Mouse (Mus musculus) cerebellum, adult 9-10 months (tissue): Measurements from ENCODE around the gene Grk5.

Experiments used
- DNase-seq: peaks from one replicate; pipeline ENCODE4 v3.0.0; 2022

Grk5 gene

DNA sequence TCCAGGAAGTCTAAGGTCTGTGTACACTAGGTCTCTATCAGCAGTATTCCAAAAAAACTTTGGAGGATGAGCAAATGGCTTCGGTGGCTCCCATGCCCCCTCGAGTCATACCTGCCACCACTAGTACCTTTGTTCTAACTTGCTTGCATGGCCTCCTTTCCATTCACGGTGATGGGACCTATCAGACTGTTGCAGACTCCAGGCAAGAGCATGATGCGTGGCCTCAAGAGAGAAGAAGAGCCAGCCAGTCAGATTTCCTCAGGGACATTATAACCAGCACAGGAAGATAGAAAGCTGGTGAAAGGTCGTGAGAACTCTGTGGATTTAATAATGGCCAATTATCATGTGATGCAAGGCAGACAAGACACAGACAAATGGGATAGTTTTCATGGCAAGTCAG, 91.8 kb downstream of the Grk5 start:
- no peak for DNase-seq

- no peak for DNase-seq
Observed at GRCm38 (mm10) chr19:60981894-60982293, 92.3 kb downstream of the Grk5 start.

DNA sequence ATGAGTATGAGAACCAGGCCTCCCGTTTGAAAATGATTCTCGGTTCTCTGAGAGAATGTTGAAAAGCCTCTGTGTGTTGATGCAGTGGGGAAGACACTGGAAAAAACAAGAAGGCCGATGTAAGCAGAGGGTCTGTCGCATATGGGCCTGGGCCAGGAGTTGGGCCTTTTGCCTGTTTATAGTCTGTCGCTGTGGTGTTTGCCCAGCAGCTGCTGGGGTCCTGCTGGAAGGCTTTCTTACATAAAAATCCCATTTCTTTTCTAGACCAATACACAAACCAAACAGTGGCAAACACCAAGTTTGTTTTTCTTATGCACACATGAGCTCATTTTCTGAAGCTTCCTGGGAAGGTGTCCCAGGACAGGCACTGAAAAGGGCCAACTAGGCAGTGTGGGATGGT, 100.2 kb downstream of the Grk5 start:
- DNase-seq: no peak

- DNase-seq: no peak
Observed at GRCm38 (mm10) chr19:60994214-60994613, 104.7 kb downstream of the Grk5 start.

GRCm38 (mm10) chr19:60994845-60995244, 105.3 kb downstream of the Grk5 start:
- DNase-seq: no peak

- no peak for DNase-seq
Observed at GRCm38 (mm10) chr19:60997784-60998183, 108.2 kb downstream of the Grk5 start.

- DNase-seq: no peak
Observed at GRCm38 (mm10) chr19:60999652-61000051, 110.1 kb downstream of the Grk5 start.

GRCm38 (mm10) chr19:61000958-61001357, 111.4 kb downstream of the Grk5 start:
- peak; percentile 51 for DNase-seq

DNA sequence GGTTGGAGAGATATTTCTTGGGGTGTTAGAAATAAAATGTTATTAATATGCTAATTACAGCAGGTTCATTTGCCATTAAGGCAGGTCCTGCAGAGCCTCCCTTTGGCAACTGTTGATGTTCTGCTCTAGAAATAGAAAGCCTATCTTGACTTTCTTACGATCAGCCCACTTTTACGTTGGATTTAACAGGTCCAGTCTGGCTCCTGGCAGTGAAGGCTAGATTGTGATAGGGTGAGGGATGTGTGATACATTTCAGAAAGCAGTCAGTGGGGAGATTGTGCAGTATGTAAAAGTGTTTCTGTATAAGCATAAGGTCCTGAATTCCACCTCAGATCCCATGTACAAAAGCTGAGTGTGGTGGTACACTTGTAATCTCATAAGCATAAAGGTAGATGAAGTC, 119.7 kb downstream of the Grk5 start:
- DNase-seq: no peak

- DNase-seq: no peak
Observed at GRCm38 (mm10) chr19:61017477-61018266, 128.1 kb downstream of the Grk5 start.

DNA sequence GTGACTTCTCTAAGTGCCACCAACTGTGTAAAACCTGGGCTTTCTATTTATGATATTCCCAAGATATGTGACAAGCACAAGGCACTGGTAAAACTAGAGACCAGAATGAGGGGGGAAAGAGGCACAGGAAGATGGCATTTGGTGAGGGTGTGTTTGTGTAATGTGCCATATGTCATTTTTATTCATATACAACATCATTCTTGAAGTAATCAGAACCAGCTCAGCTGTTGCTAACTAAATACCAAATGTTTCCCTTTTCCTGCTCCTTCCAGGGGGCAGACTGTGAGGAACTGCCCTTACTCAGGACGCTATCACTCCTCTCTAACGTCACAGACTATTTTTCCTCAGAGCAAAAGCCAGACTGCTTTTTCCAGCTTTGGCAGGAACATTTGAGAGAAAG, 132.0 kb downstream of the Grk5 start:
- peak; percentile 62 for DNase-seq

GRCm38 (mm10) chr19:61021939-61022566, 132.5 kb downstream of the Grk5 start:
- DNase-seq: peak; percentile 55

DNA sequence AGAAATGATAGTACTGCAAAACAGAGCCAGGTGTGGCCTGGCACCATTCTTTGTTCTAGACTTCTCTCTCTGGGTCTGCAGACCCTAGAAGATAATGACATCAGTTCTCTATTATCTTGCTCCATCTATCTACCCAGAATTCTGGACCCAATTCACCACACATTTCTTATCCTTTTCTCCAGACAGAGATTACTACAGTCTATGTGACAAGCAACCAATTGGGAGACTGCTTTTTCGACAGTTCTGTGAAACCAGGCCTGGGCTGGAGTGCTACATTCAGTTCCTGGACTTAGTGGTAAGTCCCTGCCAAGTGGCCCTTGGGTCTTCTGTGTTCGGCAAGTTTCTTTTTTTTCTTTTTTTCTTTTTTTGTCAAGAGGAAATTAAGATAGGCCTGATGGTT, 142.0 kb downstream of the Grk5 start:
- no peak for DNase-seq

- DNase-seq: no peak
Observed at GRCm38 (mm10) chr19:61039151-61039550, 149.6 kb downstream of the Grk5 start.

DNA sequence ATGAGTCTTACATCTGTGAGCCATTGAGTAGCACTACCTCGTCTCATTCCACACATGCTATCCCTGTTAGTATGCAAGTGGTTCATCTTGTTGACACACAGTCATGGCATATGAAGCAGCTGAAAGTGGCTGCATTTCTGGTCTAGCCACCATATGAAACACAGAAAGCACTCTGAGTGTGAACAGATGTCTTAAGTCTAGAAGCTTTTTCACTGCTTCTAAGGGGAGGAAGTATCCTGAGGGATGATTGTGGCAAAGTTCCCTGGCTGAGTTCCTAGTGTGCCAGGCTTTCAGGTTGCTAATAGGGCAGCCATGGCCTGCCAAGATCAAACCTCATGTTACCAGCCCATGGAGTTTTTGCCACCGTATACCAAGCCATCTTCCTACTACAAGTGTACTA, 159.1 kb downstream of the Grk5 start:
- peak; percentile 48 for DNase-seq

- DNase-seq: peak; percentile 28
Observed at GRCm38 (mm10) chr19:61049413-61049812, 159.9 kb downstream of the Grk5 start.

DNA sequence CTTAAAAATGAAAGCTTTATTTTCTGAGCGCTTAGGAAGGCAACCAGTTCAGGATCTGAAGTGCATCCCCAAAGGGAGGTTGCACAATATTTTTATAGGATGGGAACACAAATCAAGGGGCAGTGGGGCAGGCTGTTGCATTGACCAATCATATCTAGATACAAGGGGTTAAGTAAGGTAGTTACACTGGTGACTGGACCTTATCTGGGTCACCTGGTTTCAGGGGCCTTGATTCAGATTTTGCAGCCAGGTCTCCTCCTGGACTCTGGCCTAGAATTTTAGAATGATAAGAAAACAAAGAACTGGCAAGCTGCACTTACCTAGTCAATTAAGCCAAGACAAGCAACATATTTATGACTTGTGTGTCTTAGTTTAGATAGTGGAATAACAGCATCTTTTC, 161.6 kb downstream of the Grk5 start:
- DNase-seq: no peak

- DNase-seq: no peak
Observed at GRCm38 (mm10) chr19:61052008-61052407, 162.5 kb downstream of the Grk5 start.

GRCm38 (mm10) chr19:61052786-61053185, 163.2 kb downstream of the Grk5 start:
- DNase-seq: no peak

DNA sequence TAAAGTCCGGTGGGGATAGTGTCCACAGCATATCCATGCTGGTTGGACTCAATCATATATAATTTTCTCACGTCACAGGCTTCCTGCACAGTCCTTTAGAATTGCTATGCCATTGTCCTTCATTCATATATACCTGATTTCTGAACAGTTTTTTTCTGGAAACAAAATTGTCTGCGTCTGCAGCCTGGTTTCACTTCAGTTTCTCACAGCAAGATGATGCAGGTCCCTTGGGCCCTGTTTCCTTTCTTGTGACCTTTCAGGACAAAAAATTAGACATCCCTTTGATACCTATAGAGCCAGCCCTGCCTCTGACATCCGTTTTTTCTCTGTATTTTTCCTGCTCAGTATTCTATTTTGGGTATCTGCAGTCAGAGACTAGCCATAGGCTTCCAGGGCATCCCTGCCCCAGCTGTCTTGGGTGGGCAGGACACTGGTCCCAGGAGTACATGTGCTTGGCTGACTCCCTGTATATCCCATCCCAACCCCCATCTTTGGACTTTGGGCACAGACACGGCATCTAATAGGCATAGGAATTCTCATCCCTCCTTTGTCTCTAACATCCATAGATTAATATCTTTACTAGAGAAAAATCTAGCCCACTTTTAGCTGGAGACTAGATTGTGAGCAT, 167.3 kb downstream of the Grk5 start:
- no peak for DNase-seq

DNA sequence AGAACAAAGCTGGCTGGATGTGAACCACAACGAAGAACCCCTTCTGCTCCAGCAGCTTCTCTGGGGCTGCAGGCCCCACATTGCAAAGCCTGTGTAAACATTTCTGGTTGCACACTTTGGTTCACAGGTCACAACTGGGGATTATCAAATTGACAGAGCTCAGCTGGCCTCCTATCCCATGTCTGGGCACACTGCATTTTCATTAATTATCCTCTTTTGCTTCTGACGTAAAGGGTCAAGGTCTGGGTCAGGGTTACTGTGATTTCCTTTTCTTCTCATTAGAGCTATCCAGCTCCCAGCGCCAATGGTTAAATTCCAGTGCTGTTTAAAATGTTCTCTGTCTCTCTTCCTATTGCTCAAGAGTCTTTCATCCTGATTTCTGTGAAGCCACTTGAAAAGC, 168.0 kb downstream of the Grk5 start:
- DNase-seq: no peak

- peak; percentile 33 for DNase-seq
Observed at GRCm38 (mm10) chr19:61064386-61064785, 174.8 kb downstream of the Grk5 start.

DNA sequence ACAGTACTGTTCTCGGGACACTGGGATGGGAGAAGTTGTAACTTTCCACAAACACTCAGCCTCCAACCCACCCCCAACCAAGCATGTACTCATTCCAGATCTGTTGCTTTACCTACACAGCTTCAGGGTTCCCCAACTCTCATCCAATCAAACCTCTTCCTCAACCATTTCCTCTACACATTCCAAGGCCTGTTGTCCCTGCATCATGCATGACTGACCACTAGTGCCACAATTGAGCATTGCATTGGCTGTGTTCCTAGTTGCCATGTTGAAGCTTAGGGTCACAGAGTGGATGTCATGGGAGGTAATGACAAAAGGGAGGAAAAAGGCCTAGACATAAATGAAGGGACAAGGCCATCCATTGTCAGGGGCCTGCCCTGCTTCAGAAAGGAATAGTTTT, 175.5 kb downstream of the Grk5 start:
- DNase-seq: no peak

GRCm38 (mm10) chr19:61078622-61079021, 189.1 kb downstream of the Grk5 start:
- DNase-seq: no peak
